Mouse (Mus musculus): ENCODE data around the gene Tex19.2.

The Tex19.2 gene

DNA sequence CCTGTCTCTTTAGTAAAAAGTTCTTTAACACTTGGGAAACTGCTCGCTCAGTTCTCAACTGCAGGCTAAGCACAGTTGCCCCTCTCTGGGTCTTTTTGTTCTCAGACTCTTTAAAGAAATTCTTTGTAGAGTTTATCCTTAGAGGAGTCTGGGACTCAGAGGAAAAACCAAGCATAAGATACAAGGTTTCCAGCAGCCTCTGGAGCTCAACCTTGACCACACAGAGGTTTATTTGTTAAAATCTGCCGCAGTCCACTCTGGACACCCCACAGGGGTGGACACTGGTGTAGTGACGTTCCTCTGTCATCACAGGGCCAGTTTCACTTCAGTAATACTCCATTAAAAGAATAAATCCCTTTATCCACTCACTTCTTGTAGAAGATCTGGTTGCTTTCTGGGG lies at the start of gene Tex19.2:
Gene Tex19.2 (minus strand): TSS at position 101 of the 400 bp plus-strand sequence.
- DNase-seq: no peak

DNA sequence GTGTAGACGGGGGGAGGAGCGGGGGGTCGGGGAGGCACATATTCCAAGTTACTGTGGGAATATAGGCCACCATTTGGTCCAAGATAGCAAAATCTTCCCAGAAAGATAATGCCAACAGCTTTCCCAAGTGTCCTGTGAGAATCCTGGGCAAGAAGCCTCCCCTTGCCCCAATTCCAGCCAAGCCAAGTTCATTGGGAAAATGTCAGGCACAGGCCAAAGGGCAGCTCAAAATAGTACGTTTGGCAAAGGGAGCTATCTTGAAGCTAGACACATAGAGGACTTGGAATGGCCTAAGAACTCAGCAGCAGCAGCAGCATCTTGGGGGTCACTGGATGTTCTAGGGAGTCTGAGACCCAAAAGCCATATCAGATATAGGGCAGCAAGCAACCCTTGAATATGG lies 45.3 kb upstream of the Tex19.2 start:
- no peak for DNase-seq

DNA sequence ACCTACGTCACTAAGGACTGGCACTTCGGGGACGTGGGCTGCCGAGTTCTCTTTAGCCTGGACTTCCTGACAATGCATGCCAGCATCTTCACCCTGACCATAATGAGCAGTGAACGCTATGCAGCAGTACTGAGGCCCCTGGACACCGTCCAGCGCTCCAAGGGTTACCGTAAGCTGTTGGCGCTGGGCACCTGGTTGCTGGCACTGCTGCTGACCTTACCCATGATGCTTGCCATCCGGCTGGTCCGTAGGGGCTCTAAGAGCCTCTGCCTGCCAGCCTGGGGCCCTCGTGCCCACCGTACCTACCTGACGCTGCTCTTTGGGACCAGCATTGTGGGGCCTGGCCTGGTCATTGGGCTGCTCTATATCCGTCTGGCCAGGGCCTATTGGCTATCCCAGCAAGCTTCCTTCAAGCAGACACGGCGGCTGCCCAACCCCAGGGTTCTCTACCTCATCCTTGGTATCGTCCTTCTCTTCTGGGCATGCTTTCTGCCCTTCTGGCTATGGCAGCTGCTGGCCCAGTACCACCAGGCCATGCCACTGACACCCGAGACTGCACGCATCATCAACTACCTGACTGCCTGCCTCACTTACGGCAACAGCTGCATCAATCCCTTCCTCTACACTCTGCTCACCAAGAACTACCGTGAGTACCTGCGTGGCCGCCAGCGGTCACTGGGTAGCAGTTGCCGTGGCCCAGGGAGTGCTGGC lies 42.3 kb upstream of the Tex19.2 start:
- no peak for DNase-seq

DNA sequence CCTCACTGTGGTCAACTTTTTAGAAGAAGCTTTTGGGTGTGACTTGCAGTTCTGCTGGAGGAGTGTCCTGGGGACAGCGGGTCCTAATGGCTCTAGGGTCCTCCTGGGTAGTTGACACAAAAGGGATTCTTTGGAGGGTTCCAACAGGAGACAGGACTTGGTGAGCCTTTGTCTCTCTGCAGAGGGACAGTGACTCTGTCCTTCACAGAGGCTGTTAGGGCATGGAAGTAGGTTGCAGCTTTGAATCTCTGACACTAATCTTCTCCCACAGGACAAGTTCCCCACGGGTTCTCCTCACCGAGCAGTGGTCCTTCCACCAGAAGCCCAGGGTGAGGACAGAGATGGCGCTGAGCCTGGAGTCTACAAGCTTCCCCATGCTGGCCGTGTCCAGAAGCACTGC lies 41.5 kb upstream of the Tex19.2 start, which contains the start of gene Uts2r:
Gene Uts2r (plus strand): TSS at position 301 of the 400 bp plus-strand sequence.
- DNase-seq: no peak

DNA sequence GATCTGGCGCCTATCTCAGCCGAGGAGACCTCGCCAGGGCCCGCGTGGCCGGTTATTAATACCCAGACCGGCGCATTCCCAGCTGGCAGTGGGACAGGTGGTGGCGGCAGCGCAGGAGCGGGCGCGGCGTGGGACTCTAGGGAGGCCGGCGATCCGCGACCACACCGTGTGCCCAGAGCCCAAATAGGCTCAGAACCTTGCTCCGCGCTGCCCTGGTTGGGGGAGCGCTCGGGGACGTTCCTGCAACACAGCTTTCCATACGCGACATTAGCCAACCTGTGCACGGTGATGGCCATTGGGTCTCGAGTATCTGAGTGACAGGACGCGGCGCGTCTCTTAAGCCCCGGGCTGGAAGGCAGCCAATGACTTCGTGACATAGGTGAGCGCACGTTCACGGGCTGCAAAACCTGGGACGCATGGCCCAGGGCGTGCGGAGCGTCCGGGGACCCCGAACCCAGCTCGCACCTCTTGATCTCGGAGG lies 38.0 kb upstream of the Tex19.2 start:
- peak; percentile 19 for DNase-seq

DNA sequence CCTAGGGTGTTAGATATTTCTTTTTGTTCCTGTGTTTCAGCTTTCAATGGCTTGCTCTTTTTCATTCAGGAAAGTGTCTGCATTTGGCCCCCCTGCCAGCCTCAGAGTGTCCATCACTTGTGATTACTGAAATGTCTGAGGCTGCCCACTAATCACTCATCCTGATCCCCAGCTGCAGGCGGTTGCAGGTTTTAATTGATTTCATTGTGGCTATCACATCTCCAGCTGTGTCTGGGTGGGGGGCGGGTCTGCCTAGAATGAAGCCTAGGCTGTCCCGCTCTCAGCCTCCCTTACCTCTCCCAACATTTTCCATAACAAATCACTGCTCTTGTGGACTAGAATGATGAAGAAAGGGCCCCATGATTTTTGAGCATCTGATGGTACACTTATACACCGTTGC lies 35.7 kb upstream of the Tex19.2 start:
- no peak for DNase-seq

DNA sequence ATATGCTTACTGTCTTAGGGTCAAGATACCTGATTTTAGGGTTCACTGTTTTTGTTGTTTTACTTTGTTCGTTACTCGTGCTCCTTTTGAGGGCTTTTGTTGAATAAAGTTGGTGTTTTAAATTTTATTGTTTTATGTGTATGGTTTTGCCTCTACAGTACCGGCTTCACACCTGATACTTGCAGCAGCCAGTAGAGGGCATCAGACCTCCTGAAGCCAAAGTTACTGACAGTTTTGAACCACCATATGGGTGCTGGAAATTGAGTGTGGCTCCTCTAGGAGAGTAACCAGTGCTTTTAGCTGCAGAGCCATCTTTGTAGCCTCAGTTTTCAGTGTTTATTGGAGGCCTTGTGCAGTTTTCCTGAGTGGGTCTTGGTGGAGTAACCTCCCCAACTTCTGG lies 29.7 kb upstream of the Tex19.2 start:
- no peak for DNase-seq

DNA sequence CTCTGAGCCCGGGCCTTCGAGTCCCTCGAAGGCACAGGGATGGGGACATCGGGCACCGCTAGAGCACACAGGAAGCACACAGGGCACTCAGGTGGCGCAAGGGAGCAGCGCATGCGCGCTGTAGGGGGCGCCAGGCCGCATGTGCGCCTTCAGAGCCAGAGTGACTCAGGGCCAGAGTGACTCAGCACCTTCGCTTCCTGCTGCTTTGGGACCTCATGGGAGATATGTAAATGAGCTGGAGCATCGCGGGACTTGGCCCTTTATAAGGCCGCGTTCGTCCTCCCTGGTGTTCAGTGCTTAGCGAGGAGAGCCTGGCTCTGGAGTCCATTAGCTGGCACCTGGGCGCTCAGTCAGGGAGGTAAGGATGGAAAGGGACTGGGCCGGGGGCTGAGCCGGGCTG lies 27.4 kb upstream of the Tex19.2 start, which contains the start of gene Tex19.1:
Gene Tex19.1 (plus strand): TSS at position 279 of the 400 bp plus-strand sequence.
- no peak for DNase-seq

DNA sequence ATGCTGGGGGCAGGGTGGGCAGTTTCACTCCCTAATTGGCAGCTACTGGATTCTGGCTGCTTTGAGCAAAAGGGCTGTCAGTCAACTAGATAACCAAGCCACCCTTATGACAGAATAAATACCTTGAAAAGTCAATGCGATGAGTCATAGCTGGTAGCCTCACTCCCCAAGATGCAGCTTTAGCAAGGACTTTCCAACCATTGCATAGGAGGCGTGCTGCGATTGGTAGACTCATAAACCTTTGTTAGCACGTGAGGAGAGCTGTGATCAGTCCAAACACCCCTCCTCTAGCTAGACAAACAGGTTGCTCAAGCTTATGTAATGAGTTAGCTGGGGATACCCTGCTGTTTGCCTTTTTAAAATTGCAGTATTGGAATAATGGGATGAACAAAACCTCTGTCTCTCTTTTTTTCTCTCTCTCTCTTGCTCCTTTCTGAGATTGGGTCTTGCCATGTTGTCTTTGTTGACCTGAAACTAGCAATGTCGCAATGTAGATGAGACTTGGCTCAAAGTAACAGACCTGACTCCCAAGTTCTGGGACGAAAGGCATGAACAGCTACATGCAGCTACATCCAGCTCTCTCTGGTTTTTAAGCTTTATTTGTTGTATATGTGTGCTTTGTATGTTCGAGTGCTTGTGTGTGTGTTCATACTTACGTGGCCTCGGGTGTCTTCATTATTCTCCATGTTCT lies 25.0 kb upstream of the Tex19.2 start:
- DNase-seq: no peak

DNA sequence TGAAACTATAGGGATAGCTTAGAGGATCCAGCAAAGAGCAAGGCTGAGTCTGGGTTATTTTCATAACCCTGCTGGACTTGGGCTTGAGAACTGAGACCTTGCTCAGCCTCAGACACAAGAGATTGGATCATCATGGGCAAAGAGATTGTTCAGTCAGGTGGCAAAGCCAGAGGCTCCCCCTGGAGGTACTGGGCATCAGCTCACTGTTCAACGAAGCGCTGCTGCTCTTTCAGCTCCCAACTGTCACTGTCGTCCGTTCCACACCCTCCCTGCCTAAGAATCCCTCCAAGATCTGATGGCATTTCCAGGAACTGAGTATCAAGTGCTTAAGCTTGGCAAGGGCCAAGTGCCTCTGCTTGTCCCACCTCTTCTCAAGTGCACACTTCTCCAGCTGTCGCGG lies 20.3 kb upstream of the Tex19.2 start:
- peak; percentile 27 for DNase-seq

DNA sequence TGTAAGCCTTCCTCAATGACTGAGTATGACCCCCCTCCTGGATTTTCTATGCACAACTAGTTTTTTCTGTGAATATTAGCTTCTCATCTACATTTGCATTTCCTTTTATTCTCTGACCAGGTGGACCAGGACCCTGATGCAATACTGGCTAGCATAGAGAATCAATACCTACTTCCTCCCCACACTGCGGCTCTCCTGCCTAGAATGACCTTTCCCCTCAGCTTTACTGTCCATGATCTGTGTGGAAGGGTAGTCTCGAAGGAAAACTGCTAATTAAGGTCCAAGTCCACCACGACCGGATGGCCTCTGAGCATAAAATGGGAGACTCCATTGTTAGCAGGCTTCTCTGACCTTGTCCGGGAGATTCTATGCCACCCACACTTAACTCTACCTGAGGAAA lies 19.2 kb upstream of the Tex19.2 start:
- DNase-seq: no peak

DNA sequence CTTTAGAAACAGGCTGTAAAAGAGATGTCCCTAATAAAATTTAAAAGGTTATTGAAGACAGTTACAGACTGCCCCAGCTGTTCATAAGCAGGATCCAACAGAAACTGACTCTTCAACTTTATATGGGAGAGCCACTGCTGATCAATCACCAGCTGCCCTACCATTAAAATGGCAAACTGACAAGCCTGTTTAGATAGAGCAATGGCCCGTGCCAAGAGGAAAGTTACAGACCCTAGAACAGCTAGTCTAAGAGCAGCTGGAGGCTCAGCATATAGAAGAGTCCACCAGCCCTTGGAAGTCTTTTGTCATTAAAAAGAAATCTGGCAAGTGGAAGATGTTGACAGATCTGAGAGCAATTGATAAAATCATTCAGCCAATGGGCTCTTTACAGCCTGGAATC lies 16.1 kb upstream of the Tex19.2 start:
- DNase-seq: no peak

DNA sequence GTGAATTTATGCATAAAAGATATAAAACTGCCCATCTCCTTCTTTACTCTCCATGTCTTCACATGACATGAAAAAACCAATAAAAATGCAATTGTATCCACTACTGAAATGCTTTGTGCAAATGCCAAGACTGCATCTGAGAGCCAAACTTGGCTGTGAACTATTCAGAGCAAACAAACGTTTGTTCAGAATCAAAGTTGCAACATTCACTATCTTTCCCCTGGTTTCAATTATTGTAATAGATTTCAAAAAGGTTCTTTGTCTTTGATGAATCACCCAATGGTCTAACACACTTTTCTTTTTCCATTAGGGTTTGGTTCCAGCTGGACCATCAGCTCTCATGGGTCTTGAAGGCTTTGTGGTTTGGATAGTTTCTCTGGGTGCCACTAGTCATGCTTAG lies 11.1 kb upstream of the Tex19.2 start:
- DNase-seq: no peak

DNA sequence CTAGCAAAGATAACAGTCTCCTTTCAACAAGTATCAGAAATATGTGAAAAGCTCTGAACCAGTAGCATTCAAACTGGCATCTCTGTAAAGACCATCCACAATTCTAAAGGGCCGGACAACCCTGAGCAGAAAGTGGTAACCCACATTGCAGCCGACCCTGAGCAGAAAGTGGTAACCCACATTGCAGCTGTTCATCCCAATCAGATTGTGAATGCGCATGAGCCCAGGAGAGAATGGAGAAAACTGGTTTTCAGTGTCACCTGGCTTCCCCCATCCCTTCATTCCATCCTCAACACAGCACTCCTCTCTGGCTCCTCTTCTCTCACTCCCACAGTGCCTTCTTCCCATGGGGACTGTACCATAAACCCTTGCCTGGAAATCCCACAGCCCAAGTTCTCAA lies 9.0 kb upstream of the Tex19.2 start:
- DNase-seq: no peak

DNA sequence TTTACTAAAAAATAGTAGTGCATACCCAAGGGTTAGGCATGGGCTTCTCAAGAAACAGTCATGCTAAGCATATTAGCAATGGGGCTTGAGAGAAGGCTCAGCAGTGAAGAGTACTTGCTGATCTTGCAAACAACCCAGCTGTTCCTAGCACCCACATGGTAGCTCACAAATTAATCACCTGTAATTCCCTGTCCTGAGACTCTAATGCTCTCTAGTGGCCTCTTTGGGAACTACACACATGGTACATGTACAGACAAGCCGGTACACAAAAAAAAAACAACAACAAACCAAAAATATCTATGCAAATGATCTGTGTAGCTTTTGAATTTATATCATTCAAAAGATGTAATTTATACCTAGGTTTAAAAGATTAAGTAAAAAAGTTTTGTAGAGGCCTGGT lies 7.9 kb upstream of the Tex19.2 start:
- no peak for DNase-seq

DNA sequence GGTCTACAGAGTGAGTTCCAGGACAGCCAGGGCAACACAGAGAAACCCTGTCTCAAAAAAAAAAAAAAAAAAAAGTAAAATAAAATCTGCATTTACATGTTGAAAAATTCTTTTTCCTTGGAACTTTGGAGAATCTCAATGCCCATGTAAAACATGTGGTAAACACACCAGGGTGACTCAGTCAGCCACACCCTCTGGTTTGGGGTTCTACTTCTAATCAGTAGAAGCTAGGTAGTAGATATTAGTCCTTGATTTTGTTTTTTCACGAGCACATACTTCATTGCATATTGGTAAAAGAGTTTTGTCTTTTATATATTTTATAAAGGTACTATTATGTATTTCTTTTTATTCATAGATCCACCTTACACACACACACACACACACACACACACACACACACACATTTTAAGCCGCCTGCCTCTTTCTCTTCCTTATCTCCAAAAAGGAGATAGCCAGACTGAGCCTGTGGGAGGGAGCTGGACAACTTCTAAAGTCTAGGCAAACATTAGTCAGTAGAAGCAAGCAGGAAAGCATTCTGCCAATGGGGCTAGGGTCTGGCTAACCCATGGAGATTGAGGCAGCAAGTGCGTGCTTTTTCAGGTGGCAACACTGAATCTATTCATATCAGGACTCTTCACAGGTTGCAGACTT lies 7.2 kb upstream of the Tex19.2 start:
- DNase-seq: no peak

DNA sequence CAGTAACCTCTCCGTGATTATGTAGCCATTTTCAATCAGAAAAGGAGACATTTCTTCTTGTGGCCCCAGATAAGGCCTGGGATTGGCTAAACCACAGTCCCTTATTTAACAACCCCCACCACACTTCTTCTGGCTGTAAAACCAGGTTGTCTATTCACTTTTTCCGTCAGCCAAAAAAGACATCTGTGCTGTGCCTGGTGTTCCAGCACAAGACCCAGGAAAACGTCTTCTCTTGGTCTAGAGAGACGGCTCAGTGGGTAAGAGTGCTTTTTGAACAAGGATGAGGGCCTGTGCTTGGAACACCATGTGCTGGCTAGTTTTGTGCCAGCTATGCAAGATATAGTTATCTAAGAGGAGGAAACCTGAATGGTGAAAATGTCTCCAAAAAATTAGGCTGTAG lies 5.0 kb upstream of the Tex19.2 start:
- no peak for DNase-seq

DNA sequence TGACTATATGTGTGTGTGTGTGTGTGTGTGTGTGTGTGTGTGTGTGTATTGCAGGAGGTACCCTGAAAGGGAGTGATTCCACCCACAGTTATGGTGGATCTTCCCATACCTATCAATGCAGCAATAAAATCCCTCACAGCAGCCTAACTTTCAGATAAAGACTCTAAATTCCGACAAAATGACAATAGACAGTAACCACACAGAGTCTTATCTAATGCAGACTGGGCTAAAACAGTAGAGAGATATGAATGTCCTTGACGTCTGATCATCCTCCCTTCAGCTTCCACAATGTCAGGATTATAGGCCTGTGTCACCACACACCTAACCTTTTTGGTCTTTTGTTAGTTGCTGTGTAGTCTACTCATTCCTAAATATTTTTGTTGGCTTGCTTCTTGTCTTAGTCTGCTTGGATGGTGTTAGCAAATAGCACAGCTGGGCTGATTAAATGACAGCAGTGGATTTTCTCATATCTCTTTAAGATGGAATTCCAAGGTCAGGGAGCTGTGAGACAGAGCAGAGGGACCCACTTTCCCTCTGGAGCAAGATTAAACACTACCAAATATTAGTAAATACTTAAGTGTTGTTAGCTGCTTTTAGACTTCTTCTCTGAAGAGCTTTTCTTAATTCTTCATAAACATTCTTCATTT lies 3.7 kb upstream of the Tex19.2 start:
- DNase-seq: peak; percentile 20

DNA sequence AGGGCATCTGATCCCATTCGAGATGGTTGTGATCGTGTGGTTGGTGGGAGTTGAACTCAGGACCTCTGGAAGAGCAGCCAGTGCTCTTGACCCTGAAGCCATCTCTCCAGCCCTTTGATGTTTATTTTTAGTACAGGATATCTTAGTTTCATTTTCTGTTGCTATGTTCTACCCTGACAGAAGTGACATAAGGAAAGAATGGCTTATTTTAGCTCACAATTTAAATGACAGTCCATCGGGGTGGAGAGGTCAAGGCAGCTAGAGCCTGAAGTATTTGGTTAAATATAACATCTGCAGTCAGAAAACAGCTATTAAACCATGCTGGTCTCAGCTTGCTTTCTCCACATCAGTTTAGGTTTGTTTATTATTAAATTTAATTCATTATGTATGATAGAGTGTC lies 2.7 kb upstream of the Tex19.2 start:
- DNase-seq: no peak

DNA sequence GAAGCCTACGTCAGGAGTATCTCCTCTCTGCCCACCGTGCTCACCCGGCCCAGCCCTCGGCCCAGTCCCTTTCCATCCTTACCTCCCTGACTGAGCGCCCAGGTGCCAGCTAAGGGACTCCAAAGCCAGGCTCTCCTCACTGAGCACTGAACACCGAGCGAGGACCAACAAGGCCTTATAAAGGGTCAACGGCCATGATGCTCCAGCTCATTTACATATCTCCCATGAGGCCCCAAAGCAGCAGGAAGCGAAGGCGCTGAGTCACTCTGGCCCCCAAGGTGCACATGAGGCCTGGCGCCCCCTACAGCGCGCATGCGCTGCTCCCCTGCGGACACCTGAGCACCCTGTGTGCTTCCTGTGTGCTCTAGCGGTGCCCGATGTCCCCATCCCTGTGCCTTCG lies 371 bp downstream of the Tex19.2 start:
- no peak for DNase-seq

DNA sequence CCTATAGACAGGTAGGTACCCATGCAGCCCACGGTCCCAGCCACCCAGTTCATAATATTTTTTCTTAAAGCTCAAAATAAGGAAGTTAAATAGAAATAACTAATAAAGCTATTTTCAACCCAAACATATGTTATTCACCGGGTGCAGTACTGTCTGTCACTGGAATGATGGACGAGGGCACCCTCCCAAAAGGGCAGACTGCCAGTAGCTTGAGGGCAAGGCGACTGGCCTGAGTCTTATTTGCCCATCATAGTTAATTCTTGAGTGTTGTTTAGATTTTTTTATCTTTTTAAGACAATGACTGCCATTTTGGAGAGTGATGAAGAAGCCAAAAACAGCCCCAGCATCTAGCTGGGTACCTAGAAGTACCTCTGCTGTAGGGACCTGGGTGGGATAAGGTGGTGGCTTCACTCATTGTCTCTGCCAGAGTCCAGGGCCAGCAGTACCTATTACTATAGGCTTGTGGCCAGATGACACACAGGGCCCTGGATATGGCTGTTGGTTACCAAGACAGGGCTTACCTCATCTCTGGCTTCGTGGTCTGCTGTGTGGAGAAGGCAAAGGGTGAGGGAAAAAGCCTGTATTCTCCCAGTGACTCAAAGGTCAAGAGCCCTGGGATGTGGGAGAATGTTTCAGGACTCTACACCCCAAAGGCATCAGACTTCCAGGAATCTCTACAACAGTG lies 6.2 kb downstream of the Tex19.2 start:
- DNase-seq: peak; percentile 28

DNA sequence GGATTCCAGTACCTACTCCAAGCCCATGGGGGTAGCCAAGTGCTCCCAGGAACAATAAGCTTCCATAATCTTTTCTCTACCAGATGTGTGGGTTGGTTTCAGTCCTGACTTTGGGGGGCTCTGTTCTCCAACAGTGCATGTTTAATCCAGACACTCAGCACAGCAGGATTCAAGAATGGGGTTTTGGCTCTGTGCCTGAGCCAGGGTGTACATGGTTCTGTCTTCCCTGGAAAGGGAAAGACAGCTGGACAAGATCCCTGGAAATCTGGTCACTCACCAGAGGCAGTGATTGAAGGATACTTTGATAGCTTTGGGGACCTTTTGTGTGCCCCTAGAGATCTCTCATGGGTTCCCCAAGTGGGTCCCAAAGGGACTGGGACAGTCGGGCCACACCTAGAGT lies 6.9 kb downstream of the Tex19.2 start:
- no peak for DNase-seq

DNA sequence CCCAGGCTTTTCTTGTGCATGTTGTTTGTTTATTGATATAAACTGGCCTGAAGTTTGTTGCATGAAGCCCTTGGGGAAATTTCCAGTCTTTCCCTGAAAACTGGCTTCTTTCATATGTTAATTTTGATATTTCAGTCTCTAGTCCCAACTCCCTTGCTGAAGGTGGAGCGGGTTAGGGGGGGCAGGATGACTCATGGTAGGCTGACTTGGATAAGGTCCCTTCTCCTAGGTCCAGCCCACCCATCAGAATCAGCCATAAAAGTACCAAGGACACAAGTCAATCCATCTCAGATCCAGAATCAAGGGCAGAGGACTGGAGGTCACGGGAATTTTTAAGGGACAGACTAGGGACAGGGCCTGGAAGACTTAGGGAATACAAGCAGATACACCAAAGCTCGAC lies 7.4 kb downstream of the Tex19.2 start:
- no peak for DNase-seq
